Mouse (Mus musculus): Measurements from ENCODE around the gene Grb10.

GRCm38 (mm10) chr11:12059005-12059404 is 20.5 kb upstream of the Grb10 start:
- TF ChIP-seq POLR2A (IDR thresholded peaks at IDR 0.05; ENCODE audit: low read depth, low read length) (no peak), CTCF (IDR thresholded peaks at IDR 0.05; ENCODE audit: borderline replicate concordance, insufficient read depth, low read length) (no peak)
